Mouse (Mus musculus): Measurements from ENCODE around the gene Col25a1.

GRCm38 (mm10) chr3:130313246-130313645, 181.9 kb downstream of the Col25a1 start:
- TF ChIP-seq CTCF (IDR thresholded peaks at IDR 0.05; ENCODE audit: borderline replicate concordance, extremely low read depth, insufficient read depth, insufficient read length) (no peak), POLR2A (IDR thresholded peaks at IDR 0.05; ENCODE audit: borderline replicate concordance, extremely low read depth, insufficient read depth, insufficient read length, poor library complexity, severe bottlenecking) (no peak)
